Mouse (Mus musculus) gastrocnemius, postnatal 25 days (tissue): ENCODE data around the gene Sgk2. TPM values are rescaled to one million over a fixed set of nuclear protein-coding genes. Genes with fewer than 3 reads are reported as not detected.
"Not testable (repeated sequence)": the region's sequence is repeated elsewhere in the genome, so short reads cannot be mapped to it uniquely, and the experiment has no call there.

Experiments used
- DNase-seq: peaks from one replicate; pipeline ENCODE4 v3.0.0; 2022
- total RNA-seq, 2 experiments: library from RNA; stranded (reverse); gene quantifications; 1 replicate in 1 of 2; 2 replicates in 1 of 2; pipeline ENCODE4 v1.2.3; 2021

Gene Sgk2
- total RNA-seq, 2 experiments from 2014 or later = not detected

DNA sequence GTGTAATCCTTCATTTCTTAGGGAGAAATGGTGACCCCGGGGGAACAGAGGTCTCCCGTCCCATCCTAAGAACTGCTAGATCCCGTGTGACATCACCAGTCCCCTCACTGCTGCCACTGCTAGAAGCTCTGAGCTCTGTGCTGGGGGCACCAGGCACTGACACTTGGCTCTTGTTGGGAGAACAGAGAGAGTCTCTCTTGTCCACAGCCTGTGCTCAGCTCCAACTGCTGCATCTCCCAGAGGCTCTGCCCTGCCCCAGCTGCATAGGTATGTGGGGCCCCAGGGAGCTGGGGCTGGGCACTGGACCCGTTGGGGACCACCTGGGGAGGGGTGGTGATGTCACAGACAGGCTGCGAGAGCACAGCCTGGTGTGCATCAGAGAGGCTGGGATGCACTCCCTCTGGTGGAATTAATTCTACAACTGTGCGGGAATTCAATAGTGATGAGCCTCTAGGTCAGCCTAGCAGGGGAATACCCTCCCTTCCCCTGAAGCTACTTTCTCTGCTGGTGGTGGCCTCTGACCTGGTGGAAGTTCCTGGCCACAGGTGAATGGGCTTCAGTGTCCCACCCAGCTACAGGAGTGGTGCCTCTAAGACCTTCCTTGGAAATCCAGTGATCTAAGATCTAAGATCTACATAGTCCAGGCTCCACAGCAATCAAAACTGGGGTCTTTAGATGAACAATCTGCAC lies 4.4 kb downstream of the Sgk2 start:
- no peak for DNase-seq

DNA sequence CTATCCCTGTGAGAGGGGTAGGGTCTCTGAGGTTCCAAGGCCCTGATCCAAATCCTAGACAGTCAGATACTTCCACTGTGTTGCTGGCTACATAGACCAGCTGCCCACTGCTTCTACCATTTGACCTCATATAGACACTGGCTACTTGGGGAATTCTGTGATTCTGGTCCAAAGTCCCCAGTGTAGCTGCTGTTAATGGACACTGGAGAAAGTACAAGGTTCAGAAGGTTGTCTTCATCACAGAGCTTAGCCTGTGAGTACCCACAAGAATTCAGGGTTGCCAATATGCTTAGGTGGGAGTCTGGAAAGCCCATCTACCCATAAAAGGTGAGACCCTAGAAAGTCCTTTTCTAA lies 4.9 kb downstream of the Sgk2 start:
- DNase-seq = no peak

DNA sequence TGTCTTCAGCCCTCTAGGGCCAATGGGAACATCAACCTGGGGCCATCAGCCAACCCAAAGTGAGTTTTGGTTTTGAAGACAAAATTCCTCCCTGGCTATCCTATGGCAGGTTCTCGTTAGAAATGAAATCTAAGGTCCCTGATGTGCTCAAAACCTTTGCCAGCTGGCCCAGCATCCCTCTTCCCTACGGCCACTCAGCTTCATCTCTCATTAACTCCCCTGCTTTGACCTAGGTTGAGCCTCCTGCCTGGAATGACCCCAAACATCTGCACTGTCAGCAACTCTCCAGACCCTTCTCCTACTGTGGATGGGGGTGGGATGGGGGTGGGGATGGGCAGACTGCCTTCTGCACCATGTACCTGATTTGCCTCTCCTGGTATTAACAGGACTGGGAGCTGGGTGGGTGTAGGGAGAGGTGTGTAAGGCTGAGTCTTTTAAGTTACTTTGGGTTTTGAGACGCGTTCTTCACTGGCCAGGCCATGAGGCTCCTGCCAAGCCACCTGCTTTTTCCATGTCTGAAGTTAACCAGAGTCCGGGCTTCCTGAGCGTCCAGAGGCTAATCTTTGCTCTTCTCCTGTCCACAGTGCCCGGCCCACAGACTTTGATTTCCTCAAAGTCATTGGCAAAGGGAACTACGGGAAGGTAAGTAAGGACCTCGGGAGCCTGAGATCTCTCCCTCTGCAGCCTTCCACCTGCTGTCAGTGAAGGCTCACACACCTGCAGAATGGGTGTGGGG lies 6.9 kb downstream of the Sgk2 start:
- no peak for DNase-seq

DNA sequence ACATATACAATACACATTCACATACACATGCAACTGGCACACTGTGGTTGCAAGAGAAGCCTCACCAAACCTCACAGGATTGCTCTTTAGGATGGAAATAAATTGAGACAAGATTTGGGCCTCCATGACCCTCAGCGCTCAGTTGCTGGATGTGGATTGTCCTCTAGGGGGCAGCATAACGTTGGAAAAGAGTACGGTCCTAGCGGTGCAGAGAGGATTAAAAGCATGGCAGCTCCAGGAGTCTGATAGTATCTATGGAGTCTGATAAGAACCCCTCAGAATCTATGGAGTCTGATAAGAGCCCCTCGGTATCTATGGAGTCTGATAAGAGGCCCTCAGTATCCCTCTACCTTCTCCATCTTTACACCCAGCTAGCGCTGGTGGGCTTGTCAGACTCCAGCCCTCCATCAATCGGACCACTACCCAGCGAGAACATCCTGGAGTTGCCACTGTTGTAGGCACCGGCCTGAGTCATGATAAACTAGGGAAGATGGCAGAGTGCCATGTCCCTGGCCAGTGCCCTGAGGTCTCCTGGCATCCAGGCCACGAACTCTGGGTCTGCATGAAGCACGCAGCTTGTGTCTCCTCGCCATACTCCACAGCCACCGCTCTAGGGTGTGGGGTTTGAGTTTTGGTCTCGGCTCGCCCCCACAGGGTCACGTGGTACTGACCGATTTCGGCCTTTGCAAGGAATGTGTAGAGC lies 11.5 kb downstream of the Sgk2 start:
- no peak for DNase-seq

DNA sequence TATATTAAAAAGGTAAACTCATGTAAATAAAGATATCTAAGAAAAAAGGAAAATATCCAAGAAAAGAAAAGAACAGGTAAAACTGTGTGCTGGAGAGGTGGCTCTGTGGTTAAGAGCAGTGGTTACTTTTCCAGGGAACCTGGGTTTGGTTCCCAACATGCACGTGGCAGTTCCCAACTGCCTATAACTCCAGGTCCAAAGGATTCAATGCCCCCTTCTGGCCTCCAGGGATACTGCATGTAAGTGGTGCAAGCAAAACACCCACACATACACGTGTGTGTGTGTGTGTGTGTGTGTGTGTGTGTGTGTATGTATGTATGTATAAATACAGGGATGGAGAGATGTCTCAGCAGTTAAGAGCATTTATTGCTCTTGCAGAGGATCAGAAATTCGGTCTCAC lies 12.6 kb downstream of the Sgk2 start:
- no peak for DNase-seq

DNA sequence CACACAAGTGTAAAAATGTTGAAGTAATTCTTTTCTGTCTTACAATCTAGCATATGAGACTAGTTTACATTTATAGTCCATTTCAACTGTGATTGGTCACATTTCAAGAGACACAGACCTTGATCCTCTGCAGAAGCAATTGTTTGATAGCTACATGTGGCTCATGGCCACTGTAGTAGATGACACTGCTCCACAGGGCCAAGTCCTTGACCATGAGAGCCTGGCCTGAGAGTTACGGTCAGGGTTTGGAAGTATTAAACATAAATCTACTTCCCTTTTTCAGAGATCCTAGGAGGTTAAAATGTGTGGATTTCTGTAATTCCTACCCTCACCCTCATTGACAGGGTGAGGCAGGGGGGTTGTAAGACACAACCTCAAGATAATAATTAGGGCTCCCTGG lies 13.9 kb downstream of the Sgk2 start:
- DNase-seq = no peak

DNA sequence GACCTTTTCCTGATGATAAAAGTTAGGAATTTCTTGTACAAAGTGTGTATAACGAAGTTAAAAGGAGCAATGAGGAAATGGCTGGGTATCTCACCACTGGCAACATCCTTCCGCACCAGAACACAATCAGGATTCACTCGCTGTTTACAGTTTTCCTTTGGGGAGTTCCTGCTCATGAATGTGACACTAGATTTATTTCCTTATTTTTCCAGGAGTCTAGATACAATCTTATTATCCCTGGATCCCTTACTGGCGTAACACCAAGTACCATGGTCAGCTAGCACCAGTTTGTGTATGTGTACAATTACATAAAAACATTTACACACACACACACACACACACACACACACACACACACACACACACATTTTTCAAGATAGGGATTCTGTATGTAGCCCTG lies 20.2 kb downstream of the Sgk2 start:
- DNase-seq = no peak

DNA sequence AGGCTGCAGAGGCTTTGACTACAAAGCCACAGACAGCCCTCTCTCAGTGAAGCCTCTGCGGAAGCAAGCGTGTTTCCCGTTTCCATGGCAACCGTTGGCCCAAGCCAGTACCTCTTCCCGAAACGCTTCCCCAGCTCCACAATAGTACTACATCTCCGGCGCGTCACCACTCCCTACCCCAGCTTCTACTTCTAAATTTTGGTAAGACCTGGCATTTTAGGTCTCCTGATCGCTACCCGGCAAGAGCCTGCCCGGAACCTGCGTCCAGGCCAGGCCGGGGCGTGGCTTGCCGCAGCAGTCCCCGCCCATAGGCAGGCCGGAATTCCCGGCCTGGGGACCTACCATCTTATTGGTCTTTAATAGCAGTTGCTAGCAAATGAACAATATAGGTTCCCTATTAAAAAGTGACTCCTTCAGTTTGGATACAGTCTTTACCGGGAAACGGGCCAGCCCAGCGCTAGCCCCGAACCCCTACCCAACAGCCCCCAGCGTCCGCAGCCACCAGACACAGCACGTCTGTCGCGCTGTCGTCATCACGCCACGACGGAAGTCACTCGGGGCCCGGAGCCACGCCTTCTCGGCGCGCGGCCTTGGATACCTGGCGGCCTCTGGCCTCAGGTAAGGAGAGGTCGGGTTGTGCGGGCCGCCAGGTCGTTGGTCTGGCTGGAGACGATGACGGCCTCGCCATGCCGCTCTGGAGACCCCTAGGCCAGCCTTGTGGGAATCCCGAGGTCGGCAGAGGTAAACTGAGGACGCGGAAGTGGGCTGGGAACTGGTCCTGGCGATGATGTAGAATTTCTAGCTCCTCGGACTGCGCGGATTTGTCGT lies 30.0 kb downstream of the Sgk2 start, which contains the start of gene Ift52:
Gene Ift52 (plus strand): TSS at position 439 of the 828 bp plus-strand sequence.
- DNase-seq = peak; percentile 82

DNA sequence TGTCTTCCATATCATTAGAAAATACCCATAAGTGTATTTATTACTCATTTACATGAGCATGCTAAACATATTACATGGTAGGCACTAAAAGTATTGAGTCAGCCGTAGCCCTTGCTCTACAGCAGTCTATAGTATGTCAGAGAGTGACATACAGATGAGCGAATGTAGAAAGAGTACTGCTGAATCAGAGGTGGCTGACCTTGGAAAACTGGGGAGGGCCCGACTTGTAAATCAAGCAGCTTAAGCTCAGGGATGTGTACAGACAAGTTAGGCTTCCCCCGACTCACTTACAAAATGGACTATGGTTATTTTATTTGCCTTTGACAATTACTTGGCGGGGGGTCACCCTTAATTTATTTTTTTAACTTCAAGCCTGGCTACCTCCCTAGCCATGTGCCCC lies 44.2 kb downstream of the Sgk2 start:
- no peak for DNase-seq

DNA sequence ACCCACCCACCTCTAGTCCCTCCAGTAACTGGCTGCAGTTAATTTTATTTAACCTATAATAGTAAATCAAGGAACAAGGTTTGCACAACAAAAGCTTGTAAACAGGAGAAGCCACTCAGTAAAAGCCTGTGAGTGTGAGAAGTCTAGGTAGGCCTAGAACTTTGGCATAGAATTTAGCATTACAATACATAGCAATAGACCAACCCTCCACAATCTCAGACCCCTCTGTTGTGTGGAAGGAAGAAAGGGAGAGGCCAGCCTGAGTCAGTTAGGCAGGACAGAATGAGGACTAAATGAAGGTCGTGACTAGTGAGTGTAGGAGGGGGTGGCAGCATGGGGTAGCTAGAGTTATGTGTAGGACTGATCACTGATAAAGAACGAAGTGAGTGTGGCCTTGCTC lies 44.6 kb downstream of the Sgk2 start:
- no peak for DNase-seq

DNA sequence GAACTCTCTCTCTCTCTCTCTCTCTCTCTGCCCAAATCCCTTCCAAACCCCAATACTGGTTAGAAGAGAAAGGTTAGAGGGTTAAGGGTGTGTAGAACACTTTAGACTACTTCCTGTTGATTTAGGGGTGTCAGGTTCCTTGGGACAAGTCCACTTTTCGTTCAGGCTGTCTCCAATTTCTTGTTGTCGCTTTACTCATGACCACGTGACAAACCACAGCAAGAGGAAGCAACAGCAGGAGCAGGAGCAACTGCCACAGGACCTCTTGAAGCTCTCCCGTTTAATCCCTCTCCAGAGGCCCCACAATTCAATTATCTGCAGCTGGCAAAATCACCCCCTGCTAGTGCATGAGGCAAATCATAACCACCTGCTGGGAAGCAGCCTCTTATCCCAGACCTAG lies 45.5 kb downstream of the Sgk2 start:
- no peak for DNase-seq

DNA sequence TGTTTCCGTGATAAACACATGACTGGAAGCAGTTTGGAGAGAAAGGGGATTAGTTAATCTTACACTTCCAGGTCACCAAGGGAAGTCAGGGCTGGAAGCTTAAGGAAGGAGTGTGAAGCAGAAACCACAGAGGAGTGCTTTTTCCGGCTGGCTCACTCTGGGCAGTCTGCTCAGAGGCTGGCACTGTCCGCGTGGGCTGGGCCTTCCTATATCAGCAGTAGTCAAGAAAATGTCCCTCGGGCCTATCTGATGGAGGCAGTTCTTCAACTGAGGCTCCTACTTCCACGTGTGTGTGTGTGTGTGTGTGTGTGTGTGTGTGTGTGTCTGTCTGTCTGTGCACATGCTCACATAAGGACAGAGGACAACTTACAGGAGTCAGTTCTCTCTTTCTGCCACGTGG lies 52.8 kb downstream of the Sgk2 start:
- no peak for DNase-seq

DNA sequence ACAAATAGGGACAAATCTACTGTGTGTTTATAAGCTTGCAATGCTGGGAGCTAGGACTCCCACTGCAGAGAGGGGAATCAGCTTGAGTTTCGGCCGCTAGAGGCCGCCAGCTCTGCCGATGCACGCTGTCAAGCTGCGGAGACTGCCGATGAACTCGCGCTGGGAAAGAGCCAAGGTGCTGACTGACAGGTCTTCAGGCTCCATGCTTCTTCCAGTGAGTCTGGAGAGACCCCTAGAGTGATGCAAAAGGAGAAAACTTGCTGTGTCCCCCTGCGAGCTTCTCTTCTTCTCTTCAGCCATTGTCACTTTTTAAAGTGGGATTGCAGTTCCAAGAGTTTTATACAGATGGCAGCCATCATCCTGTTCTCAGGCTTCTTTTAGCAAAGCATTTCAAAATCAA lies 61.0 kb downstream of the Sgk2 start:
- peak; percentile 42 for DNase-seq

DNA sequence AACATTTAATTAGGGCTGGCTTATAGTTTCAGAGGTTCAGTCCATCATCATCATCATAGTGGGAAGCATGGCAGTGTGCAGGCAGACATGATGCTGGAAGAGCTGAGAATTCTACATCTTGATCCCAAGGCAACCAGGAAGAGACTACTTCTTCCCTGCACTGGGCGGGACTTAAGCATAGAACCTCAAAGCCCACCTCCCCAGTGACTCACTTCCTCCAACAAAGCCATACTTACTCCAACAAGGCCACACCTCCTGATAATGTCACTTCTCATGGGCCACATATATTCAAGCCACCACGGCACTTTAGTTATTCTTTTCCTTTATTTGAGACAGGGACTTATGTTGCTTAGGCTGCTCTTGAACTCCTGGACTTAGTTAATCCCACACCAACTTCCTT lies 62.0 kb downstream of the Sgk2 start:
- DNase-seq = no peak

DNA sequence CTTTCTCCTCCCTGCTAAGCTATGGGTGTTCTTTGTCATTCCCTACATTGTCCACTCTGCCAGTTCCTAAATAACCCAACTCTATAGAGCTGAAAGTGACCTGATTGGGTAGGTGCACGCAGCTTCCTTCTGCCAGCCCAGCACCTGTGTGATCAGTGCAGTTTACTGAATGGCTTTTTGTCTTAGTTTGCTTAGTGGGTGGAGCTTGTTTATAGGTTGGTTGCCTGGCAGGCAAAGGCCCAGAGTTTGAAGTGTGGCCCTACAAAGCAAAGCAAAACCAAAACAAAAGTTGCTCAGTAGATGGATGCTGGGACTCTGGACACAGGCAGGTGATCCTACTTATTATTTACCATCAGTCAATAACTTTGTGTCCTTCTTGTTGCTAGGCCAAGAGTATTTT lies 64.6 kb downstream of the Sgk2 start:
- no peak for DNase-seq

DNA sequence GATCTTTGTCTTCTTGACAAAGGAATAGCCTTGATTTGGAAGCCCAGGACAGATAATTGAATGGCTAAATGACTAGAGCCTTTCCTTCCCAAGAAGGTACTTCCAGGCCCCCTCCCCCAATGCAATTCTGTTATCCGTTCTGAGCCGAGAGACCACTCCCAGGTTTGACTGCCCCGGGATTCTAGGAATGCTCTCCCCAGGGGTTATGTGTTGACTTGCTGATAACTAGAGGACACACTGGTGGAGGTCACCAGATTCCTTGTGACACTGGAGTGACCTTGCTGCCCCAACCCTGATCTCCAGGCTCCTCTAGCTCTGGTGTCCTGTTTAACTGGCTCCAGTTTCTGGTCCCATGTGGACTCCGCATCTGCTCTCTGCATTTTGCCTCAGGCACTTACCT lies 65.0 kb downstream of the Sgk2 start:
- no peak for DNase-seq

DNA sequence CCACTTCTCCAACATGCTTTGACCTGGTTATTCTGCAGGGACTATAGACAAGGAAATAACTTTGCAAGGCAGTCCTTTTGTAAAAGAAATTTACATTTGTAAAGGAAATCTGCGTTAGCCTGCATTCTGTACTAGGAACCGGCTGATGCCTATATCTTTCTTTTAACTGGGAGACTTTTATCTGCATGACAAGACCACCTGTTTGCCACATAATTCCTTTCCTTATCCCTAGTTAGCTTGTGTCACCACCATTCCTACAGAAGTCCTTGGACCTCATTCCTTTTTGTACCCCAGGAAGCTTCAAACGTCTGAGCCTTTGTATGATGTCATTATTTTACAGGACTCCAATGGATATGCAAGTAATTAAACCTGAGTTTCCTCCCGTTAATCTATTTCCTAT lies 65.7 kb downstream of the Sgk2 start:
- DNase-seq = no peak

DNA sequence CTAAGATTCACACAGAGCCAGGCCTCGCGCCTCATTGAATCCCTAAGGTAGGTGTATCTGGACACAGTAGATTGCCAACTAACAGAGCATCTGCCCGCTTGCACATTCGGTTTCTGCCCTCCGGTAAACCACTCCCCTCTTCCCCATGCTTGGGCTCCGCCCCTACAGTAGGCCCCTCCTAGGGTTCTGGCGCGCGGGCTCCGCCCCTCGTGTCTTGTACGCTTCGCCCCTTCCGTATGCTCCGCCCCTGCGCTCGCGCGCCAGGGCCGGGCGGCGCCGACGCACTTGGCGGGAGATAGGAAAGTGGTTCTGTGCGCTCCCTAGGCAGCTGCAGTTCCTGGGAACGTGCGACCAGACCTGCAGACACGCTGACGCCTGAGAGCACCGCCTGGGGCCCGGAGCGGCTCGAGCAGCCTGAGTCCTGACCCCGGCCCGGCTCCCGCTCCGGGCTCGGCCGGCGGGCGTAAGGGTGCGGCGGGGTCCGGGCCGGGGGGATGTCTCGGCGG lies 67.3 kb downstream of the Sgk2 start, which contains the start of gene Mybl2:
Gene Mybl2 (plus strand): TSS at position 353 of the 506 bp plus-strand sequence.
- DNase-seq = peak; percentile 90

DNA sequence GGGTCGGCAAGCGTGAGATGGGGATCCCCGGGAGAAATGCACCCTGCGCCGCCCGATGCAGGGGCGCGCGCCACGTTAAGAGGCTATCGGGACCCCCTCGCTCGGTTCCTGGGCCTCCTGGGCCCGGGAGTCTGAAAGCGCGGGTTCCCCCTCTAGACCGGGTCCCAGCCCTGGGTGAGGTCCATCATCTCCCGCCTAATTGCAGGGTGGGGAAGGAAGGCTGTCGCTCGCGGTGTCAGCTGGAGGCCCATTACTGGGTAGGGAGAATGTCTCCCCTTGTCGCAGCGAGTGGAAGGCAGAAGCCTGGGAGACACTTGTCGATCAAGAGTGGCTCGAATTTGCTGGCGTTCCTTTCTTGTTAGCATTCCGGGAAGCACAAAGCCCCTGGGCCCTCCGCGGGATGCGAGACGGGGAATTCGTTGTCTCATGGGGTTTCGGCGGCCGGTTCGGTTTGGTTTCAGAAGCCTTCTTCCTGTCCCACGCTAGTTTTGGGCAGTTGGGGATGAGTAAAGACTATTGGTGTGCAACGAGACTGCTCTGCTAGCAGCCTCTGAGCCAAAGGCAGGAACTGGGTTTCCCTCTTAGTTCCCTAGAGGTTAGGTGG lies 67.9 kb downstream of the Sgk2 start:
- DNase-seq = no peak

DNA sequence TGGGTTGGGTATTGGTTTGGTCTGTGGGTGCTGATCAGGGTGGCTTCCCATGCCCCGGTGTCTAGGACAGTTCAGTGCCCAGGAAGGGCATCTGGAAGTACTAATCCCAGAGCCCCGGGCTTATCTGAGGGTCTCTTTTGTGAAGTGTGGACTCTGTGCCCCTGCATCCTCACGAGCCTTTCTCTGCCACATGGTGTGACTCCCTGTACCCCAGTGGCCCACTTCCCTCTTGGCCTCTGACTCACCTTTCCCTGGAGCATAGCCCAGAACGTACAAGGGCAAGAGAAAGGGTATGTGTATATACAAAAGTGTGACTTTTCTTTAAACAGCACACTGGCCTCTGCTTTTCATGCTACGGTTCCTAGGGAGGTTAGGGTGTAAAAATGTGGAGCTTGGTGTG lies 68.6 kb downstream of the Sgk2 start:
- no peak for DNase-seq

DNA sequence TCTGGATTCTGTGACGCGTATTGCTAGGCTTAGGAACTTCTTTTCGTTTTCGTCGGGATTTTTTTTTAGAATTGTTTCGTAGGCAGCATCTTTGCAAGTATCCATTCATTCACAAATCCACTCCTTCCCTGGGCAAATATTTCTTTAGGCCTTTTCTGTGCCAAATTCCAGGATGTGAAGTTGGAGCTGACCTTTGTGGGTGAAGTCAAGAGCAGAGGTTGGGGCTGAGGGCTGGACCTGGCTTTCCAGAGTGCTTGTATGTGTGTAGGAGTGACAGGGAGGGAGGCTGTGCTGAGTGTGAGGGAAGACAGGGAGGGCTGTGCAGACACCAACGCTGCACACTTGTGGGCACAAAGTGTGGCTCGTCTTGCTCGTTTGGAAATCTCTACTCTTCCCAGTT lies 69.5 kb downstream of the Sgk2 start:
- no peak for DNase-seq

DNA sequence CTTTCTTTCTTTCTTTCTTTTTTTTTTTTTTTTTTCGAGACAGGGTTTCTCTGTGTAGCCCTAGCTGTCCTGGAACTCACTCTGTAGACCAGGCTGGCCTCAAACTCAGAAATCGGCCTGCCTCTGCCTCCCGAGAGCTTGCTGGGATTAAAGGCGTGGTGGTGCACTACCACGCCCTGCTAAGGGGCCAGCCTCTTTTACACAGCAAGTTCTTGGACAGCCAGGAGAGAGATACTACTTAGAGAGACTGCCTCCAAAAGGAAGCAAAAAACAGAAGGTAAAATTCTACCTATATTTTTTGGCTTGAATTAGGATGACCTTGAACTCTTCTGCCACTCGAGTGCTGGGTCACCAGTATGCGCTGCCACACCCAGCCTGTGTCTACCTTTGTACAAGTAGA lies 71.9 kb downstream of the Sgk2 start:
- DNase-seq = not testable (repeated sequence)
